Mouse (Mus musculus) intestine, embryonic 14.5 days (tissue): ENCODE data around the gene Cyb561d2. TPM values are rescaled to one million over a fixed set of nuclear protein-coding genes. Genes with fewer than 3 reads are reported as not detected.

Source experiments
- ATAC-seq: fragments of 200-750 bp; cut with Nextera tagmentation; replicated peaks from 2 replicates; pipeline ENCODE4 v1.8.0; 2017; ENCODE audit warnings: low read depth, moderate number of reproducible peaks, moderate TSS enrichment, moderate library complexity; ENCODE audit not compliant: low FRiP score, low TSS enrichment
- DNase-seq: peaks from one replicate; pipeline ENCODE4 v3.0.0-alpha.2; 2018; ENCODE audit warnings: low spot score
- H3K27ac ChIP-seq: fragments of 300-500 bp; sonication (generic); 2 replicates; pipeline ENCODE4 v1.5.1; 2014; ENCODE audit warnings: low read depth, mild to moderate bottlenecking, control low read depth
- H3K27me3 ChIP-seq: fragments of 300-500 bp; sonication (generic); replicated peaks from 2 replicates; pipeline ENCODE4 v1.6.1; 2014; ENCODE audit warnings: low read length, control low read depth; ENCODE audit not compliant: control insufficient read depth, insufficient read depth
- H3K36me3 ChIP-seq: fragments of 300-500 bp; sonication (generic); 2 replicates; pipeline ENCODE4 v1.6.1; 2014; ENCODE audit warnings: low read length, control low read depth; ENCODE audit not compliant: control insufficient read depth, insufficient read depth
- H3K4me1 ChIP-seq: fragments of 300-500 bp; sonication (generic); replicated peaks from 2 replicates; pipeline ENCODE4 v1.6.1; 2014; ENCODE audit warnings: low read length, control low read depth, mixed read lengths; ENCODE audit not compliant: control insufficient read depth, insufficient read depth
- H3K4me2 ChIP-seq: fragments of 300-500 bp; sonication (generic); 2 replicates; pipeline ENCODE4 v1.6.1; 2014; ENCODE audit warnings: low read length
- H3K4me3 ChIP-seq: fragments of 300-500 bp; sonication (generic); 2 replicates; pipeline ENCODE4 v1.5.1; 2014; ENCODE audit warnings: low read depth, low read length, control low read depth, mixed read lengths
- H3K9ac ChIP-seq: fragments of 300-500 bp; sonication (generic); 2 replicates; pipeline ENCODE4 v1.6.1; 2014; ENCODE audit warnings: mild to moderate bottlenecking, low read length
- H3K9me3 ChIP-seq: fragments of 300-500 bp; sonication (generic); 2 replicates; pipeline ENCODE4 v1.6.1; 2016; ENCODE audit warnings: low read length, control low read depth; ENCODE audit not compliant: control insufficient read depth
- WGBS: fragments of 180-500 bp; shearing (Covaris S2); extraction: QIAGEN DNeasy Blood & Tissue Kit; methylation state at CpG from one replicate; pipeline ENCODE4 v1.1.7; 2014; 5-methylcytosine and 5-hydroxymethylcytosine counted together
- polyA plus RNA-seq: library from polyadenylated mRNA; unstranded; fragments of >200 nt; fragmentation: Nextera tagmentation; extraction: Ambion mirVana; gene quantifications from 2 replicates; pipeline ENCODE4 v1.2.1, GENCODE M21; 2014

Cyb561d2 gene
- polyA plus RNA-seq, 1 experiment from 2014 or later = 27.1 TPM

DNA sequence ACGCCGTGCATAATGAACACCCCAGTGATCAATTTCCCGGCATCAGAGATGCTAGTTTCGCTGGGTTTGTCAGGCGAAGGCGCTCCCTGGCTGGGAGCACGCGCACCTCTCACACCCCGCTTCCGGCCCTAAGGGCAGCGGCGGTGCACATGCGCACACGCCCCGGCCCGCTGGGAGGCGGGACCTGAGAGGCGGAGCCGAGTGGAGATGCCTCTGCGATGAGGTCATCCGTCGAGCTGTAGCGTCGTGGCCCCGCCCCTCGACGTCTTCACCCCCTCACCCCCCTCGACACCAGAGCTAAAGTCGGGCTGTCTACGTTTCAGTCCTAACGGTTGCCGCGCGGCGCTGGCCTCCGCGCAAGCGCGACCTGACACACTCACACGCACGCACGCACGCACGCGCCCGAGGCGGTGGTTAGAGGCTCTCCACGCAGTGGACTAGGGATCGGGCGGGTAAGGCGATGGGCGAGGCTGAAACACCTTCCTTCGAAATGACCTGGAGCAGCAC lies 12.4 kb upstream of the Cyb561d2 start:
- Histone ChIP-seq H3K4me1 (peaks cover 42% of the 10 kb centered on the region), H3K27me3 (no peaks in the 10 kb centered on the region), H3K36me3 (peaks cover 28% of the 10 kb centered on the region), H3K9me3 (no peaks in the 10 kb centered on the region), H3K9ac (peak overlapping the region; percentile 66), H3K27ac (peak overlapping the region; percentile 95), H3K4me3 (peak overlapping the region; percentile 57), H3K4me2 (peak overlapping the region; percentile 98)
- DNase-seq (peak; percentile 93), ATAC-seq (peak; percentile 89)
- WGBS = under 1% methylated on average over 53 of the region's 53 CpGs

DNA sequence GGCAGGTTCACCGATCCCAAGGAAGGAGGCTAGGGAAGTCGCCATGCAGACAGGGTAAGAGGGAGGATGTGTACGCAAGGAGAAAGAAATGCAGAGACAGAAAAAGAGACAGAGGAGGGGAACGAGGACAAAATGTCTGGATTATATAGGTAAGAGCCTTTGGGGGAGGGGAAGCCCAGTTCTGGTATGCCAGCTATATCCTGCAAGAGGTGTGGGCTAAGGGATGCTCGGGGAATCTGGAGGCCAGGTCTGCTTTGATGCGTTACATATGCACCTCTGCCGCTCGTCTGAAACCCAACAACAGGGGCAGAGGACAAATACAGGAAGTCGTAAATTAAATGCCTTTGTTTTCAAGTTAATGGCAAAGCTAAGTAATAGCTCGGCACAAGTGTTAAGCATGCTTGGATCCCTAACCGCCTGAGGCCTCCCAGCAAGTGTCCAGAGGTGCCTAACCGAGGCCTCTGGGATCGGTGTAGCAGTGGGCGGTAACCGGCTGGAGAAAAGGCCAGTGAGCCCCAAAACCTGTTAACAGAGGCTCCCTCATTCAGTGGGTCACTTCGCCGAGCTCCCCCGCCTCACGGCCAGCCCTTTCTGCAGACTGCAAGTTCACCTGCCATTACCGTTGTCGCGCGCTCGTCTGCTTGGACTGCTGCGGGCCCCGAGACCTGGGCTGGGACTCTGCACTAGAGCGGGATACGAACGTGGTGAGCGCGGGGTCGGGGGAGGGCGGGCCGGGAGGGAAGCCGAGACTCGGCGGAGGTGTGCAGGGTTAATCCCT lies 11.7 kb upstream of the Cyb561d2 start:
- Histone ChIP-seq H3K4me2 (peak overlapping the region; percentile 98), H3K4me1 (peaks cover 42% of the 10 kb centered on the region), H3K36me3 (peaks cover 22% of the 10 kb centered on the region), H3K4me3 (peak overlapping the region; percentile 57), H3K27me3 (no peaks in the 10 kb centered on the region), H3K9ac (peak overlapping the region; percentile 59), H3K27ac (peak overlapping the region; percentile 95), H3K9me3 (no peaks in the 10 kb centered on the region)
- no peak for DNase-seq
- peak; percentile 64 for ATAC-seq
- 4% methylated on average over 37 of the region's 37 CpGs for WGBS

DNA sequence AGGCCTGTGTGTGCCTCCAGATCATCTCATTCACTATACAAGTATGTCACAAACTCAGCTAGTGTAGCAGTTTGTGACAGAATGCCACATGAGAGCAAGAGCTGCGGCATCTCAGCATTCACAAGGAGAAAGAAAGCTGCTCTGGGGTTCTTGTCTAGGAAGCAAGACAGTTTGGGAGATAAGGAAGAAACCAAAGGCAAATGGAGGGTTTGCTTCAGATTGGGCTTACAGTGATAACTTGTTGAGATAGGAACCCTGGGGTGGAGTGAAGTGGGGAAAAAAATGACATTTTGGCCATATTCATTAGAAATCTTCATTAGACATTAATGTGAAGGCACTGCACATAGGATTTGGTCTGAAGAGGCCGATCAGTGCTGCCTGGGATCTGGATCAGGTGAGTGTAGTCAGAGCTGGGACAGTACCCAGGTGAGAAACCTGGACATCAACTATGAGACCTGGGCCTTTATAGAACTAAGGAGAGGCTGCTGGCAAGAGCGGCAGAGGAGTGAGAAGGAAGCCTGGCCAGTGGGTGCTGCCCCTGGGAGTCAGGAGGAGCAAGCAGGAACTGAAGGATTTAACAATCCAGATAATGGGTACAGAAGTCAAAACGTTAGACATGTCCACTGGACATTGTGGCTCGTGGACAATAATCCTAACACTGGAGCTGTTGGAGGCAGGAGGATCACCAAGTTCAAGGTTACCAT lies 10.8 kb upstream of the Cyb561d2 start:
- peak overlapping the region; percentile 57 for H3K4me3 ChIP-seq
- 78% methylated on average over 5 of the region's 5 CpGs for WGBS
- peaks cover 42% of the 10 kb centered on the region for H3K4me1 ChIP-seq
- H3K4me2 ChIP-seq = peak overlapping the region; percentile 98
- peak overlapping the region; percentile 59; the same call in 1 of the 2 replicates for H3K9ac ChIP-seq
- H3K27ac ChIP-seq = no peak overlapping the region
- no peaks in the 10 kb centered on the region for H3K27me3 ChIP-seq
- ATAC-seq = no peak
- H3K9me3 ChIP-seq = no peaks in the 10 kb centered on the region
- no peak for DNase-seq
- H3K36me3 ChIP-seq = peaks cover 13% of the 10 kb centered on the region

DNA sequence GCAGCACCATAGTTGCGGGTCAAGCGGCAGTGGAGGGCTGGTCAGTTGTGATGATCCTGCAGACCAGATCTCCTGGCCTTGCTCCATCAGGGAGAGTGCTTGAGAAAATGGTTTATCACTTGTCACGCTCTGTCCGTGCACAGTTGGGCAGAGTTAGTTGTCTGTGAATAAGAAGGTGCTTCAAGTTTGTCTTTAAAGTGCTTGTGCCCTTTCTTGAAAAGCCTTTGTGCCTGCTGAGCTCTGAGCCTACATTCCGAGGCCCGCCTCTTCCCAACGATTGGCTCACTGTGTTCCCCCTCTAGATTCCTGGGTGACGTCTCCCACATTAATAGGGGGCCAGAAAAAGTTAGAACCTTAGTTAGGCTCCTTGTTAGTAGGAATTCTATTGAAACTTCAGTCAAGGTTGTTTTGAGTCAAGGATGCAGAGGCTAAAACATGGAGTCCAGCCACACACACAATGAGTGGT lies 9.9 kb upstream of the Cyb561d2 start:
- Histone ChIP-seq H3K27me3 (no peaks in the 10 kb centered on the region), H3K9ac (peak overlapping the region; percentile 65), H3K27ac (peak overlapping the region; percentile 54; the same call in 1 of the 2 replicates), H3K4me2 (peak overlapping the region; percentile 98), H3K36me3 (peaks cover 4% of the 10 kb centered on the region), H3K4me1 (peaks cover 48% of the 10 kb centered on the region), H3K9me3 (no peaks in the 10 kb centered on the region), H3K4me3 (peak overlapping the region; percentile 46)
- ATAC-seq (no peak), DNase-seq (no peak)
- WGBS = 13% methylated on average over 8 of the region's 8 CpGs

DNA sequence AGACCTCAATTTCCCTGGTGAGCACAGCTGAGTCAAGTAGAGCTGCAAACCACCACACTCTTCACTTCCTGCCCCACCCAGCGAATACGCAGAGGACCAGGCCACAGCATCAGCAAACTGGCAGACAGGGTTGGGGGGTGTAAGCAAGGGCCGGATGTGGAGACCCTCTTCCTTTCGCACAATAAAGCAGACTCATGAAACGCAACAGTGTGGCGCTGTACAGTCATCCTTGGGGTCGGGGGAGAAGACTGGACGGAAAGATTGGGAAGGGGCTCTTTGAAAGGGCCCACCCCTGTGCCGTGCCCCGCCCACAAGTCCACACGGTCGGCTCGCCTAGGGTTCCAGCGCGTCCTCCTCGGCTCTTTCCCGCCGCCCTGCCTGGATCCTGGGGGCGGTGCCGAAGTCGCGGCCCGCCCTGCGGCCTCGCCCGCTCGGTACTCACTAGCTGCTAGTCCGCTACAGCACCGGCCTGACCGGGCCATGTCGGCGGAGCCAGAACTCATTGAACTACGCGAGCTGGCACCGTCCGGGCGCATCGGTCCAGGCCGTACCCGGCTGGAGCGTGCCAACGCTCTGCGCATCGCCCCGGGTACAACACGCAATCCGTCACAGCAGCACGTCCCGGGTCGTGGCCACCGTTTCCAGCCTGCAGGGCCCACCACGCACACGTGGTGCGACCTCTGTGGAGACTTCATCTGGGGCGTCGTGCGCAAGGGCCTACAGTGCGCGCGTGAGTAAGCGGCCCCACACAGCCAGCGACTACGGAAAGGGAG lies 9.3 kb upstream of the Cyb561d2 start, which contains the start of gene Rassf1:
Rassf1 (plus strand) TSS at position 439 of the 773 bp plus-strand sequence.
- DNase-seq = peak; percentile 78

DNA sequence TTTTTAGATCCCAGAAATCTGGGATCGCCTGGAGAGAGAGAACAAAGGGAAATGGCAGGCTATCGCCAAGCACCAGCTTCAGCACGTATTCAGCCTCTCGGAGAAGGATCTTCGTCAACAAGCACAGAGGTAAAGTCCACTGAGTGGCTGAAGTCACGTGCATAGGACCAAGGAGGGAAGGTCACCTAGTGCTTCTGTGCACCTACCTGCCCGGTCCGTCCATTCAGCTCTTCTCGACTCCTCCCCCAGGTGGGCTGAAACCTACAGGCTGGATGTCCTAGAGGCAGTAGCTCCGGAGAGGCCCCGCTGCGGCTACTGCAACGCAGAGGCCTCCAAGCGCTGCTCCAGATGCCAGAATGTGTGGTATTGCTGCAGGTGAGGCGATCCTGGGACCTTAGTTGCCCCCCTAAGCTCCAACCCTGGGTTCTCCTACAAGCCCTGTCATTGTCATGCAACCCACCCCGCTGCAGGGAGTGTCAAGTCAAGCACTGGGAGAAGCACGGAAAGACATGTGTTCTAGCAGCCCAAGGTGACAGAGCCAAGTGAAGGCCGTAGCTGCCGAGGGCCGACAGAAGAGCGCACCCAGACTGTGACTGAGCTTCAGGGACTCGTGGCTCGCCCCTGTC lies 8.6 kb upstream of the Cyb561d2 start:
- Histone ChIP-seq H3K4me3 (peak overlapping the region; percentile 46; the same call in 1 of the 2 replicates), H3K36me3 (no peaks in the 10 kb centered on the region), H3K4me1 (peaks cover 42% of the 10 kb centered on the region), H3K9me3 (no peaks in the 10 kb centered on the region), H3K27ac (peak overlapping the region; percentile 54; the same call in 1 of the 2 replicates), H3K4me2 (peak overlapping the region; percentile 98), H3K27me3 (no peaks in the 10 kb centered on the region), H3K9ac (peak overlapping the region; percentile 65)
- WGBS = 37% methylated on average over 23 of the region's 23 CpGs
- ATAC-seq (no peak), DNase-seq (no peak)

More for the DNA sequence above, 9.3 kb upstream of the Cyb561d2 start, which contains the start of gene Rassf1:
- Histone ChIP-seq H3K9ac (peak within 1 kb of the TSS; percentile 65), H3K36me3 (no peaks in the 10 kb centered on the region), H3K4me3 (peak within 1 kb of the TSS; percentile 46), H3K4me2 (peak within 1 kb of the TSS; percentile 98), H3K4me1 (peaks cover 49% of the 10 kb centered on the region), H3K27ac (peak within 1 kb of the TSS; percentile 54), H3K27me3 (no peaks in the 10 kb centered on the region), H3K9me3 (no peaks in the 10 kb centered on the region)
- under 1% methylated on average over 63 of the region's 63 CpGs for WGBS
- peak; percentile 24 for ATAC-seq

DNA sequence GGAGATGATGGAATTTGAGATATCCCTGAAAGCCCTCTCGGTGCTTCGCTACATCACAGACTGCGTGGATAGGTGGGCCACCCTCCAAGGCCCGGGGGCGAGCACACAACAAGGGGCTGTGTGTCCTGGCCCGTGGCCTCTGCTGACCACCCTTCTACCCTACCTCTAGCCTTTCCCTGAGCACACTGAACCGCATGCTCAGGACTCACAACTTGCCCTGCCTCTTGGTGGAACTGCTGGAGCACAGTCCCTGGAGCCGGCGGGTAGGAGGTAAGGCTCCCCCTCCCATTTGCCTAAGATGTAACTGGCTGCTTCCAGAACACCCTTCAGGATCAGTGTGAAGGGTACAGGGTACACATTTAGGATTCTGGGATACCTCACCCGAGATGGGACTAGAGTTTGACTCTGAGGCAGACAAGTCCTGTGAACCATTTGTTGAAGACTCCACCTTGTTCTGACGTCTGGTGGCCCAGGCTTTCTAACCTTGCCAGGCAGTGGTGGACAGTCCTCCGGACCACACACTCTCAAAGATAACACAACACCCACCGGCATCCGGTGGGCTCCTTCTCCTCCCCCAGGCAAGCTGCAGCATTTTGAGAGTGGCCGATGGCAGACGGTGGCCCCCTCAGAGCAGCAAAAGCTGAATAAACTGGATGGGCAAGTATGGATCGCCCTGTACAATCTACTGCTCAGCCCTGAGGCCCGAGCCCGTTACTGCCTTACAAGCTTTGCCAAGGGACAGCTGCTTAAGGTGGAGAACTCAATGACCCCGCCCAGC lies 7.5 kb upstream of the Cyb561d2 start:
- Histone ChIP-seq H3K4me2 (no peak overlapping the region), H3K4me1 (peaks cover 40% of the 10 kb centered on the region), H3K9ac (no peak overlapping the region), H3K27me3 (no peaks in the 10 kb centered on the region), H3K36me3 (peaks cover 10% of the 10 kb centered on the region), H3K27ac (no peak overlapping the region), H3K4me3 (no peak overlapping the region), H3K9me3 (no peaks in the 10 kb centered on the region)
- no peak for ATAC-seq
- no peak for DNase-seq
- 83% methylated on average over 20 of the region's 20 CpGs for WGBS
